Mouse (Mus musculus): ENCODE results near the gene Gm42957. TPM values are rescaled to one million over a fixed set of nuclear protein-coding genes. Genes with fewer than 3 reads are reported as not detected.
A peak's percentile ranks its signal among the peaks of the same experiment; 100 is the strongest.

Gene Gm42957
- total RNA-seq, 2 experiments from 2014 or later, result 0.12 to 0.28 TPM

DNA sequence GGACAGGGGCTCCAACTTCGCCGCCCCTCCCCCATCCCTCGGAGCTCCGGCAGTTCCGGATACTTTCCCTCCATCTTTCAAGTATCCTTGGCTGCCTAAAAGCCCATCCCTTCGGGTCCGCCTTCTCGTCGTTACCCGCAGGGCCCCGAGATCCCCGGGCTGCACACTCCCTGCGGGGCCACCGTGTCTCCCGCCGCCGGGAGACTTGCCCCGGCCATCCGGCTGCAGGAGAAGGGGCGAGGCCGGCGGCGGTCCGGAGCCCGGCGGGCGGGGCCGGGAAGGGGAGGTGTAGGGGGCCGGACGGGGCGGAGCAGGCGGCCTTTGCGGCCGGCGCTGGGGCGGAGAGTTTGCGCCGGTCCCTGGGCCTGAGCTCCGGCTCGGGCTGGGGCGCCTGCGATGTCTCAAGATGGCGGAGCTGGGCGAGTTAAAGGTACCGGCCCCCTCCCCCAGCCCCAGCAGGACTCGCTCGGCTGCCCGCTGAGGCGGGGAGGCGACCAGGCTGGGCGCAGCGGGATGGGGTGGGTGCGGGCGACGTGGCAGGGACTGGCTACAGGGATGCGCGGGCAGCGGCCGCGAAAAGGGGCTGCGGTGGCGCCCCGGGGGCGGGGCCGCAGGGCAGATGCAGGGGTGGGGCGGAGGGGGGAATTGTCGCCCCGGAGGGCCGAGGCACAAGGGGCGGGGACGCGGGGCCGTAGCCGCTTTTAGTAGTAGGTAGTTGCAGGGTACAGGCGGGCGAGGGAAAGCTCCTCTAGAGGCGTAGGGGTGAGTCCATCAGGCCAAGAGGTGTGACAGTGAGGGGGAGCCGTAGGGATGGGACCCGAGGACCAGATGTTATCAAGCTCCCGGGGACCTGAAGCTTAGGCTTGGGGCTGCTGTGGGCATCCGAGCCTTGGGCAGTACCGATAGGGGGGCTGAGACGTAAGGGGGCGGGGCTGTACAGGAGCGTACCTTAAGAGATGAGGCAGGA is 61.8 kb downstream of the Gm42957 start:
- intact Hi-C loops (cut with DNase I), result loop anchor here (5.0 kb wide), 1 partner anchor 150 kb away; no protein-coding TSS in a partner anchor
- DNase-seq (ENCODE audit: extremely low spot score in 1 of 2, low spot score in 2 of 2), result peak; percentile 69 to 94

DNA sequence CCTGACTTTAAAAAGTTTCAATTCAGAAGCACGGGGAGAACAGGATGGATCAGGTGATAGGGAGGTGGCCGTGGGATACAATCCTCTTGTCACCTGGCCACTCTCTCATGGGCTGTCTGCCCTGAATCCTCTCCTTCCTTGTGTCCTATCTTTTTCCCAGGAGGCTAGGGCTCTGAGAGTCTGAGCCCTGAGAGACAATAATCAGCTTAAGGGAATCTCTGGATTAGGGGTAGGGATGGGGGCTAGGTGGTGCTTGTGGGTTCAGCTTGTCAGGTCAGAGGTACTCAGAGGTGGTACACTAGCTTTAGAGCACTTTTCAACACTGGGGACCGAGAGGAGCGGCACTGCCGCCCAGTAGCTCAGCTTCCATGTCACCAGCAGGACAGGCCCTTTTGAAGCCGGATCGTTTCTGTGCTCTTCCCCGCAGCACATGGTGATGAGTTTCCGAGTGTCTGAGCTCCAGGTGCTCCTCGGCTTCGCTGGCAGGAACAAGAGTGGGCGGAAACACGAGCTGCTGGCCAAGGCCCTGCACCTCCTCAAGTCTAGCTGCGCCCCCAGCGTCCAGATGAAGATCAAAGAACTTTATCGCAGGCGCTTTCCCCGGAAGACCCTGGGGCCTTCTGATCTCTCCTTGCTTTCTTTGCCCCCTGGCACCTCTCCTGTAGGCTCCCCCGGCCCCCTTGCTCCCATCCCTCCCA is 63.9 kb downstream of the Gm42957 start:
- DNase-seq (ENCODE audit: extremely low spot score in 1 of 2, low spot score in 2 of 2), result no peak

DNA sequence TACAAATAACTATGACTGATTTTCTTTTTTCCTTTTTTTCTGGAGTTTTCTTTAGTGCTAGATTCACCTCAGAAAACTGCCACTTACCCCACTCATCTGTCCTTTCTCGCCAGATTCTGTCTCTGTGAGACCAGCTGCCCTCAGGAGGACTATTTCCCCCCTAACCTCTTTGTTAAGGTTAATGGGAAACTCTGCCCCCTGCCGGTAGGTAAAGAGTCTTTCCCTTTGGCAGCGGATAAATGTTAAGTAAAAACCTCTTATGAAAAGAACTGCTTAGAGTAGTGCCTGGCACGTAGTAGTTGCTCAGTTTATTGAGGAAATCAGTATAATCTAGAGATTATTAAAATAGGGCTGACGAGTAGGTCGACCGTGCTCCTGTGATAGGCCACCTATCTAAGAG is 65.1 kb downstream of the Gm42957 start:
- DNase-seq (ENCODE audit: extremely low spot score in 1 of 2, low spot score in 2 of 2), result no peak
- intact Hi-C loops (cut with DNase I), result no loop called here

More for the DNA sequence above, 63.9 kb downstream of the Gm42957 start:
- intact Hi-C loops (cut with DNase I), result loop anchor here (5.0 kb wide), 1 partner anchor 152 kb away; no protein-coding TSS in a partner anchor

DNA sequence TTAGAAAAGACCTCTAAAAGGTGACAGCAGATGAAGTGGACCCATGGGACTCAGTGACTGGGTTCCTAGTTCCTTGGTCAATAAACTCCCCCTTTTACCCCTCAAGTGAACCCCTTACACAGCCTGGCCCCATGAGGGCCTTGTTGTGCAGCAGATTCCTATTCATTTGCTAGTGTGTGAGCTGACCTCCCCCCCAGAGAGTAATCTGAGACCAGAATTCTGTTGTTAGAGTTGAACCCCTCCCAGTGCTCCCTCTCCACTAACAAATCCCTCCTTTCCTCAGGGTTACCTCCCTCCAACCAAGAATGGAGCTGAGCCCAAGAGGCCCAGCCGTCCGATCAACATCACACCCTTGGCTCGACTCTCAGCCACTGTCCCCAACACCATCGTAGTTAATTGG is 65.7 kb downstream of the Gm42957 start:
- no peak for DNase-seq (ENCODE audit: extremely low spot score in 1 of 2, low spot score in 2 of 2)
- intact Hi-C loops (cut with DNase I), result no loop called here

Other genes with a start within 250 kb of the Gm42957 start
- gene BC107364, start 183.2 kb upstream of the Gm42957 start, total RNA-seq (2021), result not detected
- under 1 TPM; 0.39 to 0.57 TPM for gene Hfe2, start 110.3 kb upstream of the Gm42957 start, total RNA-seq (2021)
- gene Txnip, start 77.5 kb upstream of the Gm42957 start, total RNA-seq (2021), result 10 to 100 TPM; 40.3 to 45.4 TPM
- not detected for gene Gm16253, start 58.5 kb upstream of the Gm42957 start, total RNA-seq (2021)
- gene Polr3gl, start 41.3 kb upstream of the Gm42957 start, total RNA-seq (2021), result 10 to 100 TPM; 26.3 to 29.3 TPM
- gene Ankrd34a, start 38.8 kb upstream of the Gm42957 start, total RNA-seq (2021), result 10 to 100 TPM; 56.6 to 57.0 TPM
- 10 to 100 TPM; 26.5 to 27.1 TPM for gene Lix1l, start 34.3 kb upstream of the Gm42957 start, total RNA-seq (2021)
- 10 to 100 TPM; 48.0 to 54.2 TPM for gene Rbm8a, start 5.5 kb upstream of the Gm42957 start, total RNA-seq (2021)
- gene Pex11b, start 98 bp upstream of the Gm42957 start, total RNA-seq (2021), result 10 to 100 TPM; 46.2 to 47.7 TPM
- 1 to 10 TPM; 1.4 to 1.9 TPM for gene Itga10, start 10.1 kb downstream of the Gm42957 start, total RNA-seq (2021)
- gene Ankrd35, start 34.7 kb downstream of the Gm42957 start, total RNA-seq (2021), result 1 to 10 TPM; 7.1 to 7.9 TPM
- gene Pias3, start 60.9 kb downstream of the Gm42957 start, total RNA-seq (2021), result 10 to 100 TPM; 19.7 to 26.6 TPM
- 1 to 10 TPM; 4.7 to 5.8 TPM for gene Nudt17, start 73.1 kb downstream of the Gm42957 start, total RNA-seq (2021)
- gene Polr3c, start 92.2 kb downstream of the Gm42957 start, total RNA-seq (2021), result 10 to 100 TPM; 27.5 to 28.1 TPM
- gene Rnf115, start 92.2 kb downstream of the Gm42957 start, total RNA-seq (2021), result 10 to 100 TPM; 64.1 to 67.2 TPM
- gene Pdzk1, start 193.8 kb downstream of the Gm42957 start, total RNA-seq (2021), result not detected
- not detected for gene Cd160, start 193.9 kb downstream of the Gm42957 start, total RNA-seq (2021)

Data from left cerebral cortex, postnatal 10 days (tissue).